Mouse (Mus musculus) embryonic fibroblast, embryonic 13.5 days (primary cell): Measurements from ENCODE around the gene Arnt2.

ENCODE experiments used
- CTCF ChIP-seq: IDR thresholded peaks from 2 replicates; pipeline ENCODE4 v1.5.1; 2011; ENCODE audit warnings: mild to moderate bottlenecking, control low read depth, low read length, moderate library complexity, borderline replicate concordance; ENCODE audit not compliant: insufficient read depth
- POLR2A ChIP-seq: IDR thresholded peaks from 2 replicates; pipeline ENCODE4 v1.6.1; 2011; ENCODE audit warnings: low read depth, mild to moderate bottlenecking, control low read depth, low read length, moderate library complexity

DNA sequence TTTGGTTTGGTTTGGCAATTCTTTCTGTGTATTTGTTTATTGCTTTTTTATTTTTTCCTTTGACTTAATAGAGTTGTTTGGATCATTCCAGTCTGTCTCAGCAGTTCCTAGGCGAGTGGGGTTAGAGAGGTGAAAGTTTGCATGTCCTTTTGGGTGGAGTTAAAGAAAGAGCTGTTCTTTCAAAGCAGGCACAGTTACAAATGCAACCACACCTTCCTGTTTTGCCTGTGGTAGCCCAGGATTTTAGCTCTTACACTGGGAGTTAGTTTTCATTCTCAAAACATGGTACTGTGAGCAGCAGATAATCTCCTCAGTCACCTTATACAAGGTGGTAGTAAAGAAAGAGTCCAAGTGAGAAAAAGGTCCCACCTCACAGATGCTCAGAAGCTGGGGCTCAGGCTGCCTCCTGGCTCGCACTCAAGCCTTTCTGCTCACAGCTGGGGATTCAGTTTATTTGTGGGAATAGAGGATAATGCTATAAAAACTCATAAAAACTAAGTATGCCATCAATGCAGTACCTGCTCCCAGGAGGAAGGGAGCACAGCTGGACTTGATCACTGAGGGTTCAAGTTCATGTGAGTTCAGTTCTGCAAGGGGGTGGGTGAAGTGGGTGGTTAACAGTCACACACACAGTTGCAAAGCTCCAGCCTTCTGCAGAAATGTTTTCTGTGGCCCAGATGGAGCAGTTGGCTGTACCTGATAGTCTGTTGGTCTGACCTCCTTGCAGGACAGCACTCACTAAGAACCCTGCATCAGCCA lies 84.2 kb downstream of the Arnt2 start:
- no peak for TF ChIP-seq CTCF
- no peak for TF ChIP-seq POLR2A
